Mouse (Mus musculus): ENCODE measurements around the gene Guca1a. TPM values are rescaled to one million over a fixed set of nuclear protein-coding genes. Genes with fewer than 3 reads are reported as not detected.

Gene Guca1a
- polyA plus RNA-seq (2015; fragmentation: Nextera tagmentation; extraction: Ambion mirVana) = 0.56 and 0.70 TPM in 2 replicates

DNA sequence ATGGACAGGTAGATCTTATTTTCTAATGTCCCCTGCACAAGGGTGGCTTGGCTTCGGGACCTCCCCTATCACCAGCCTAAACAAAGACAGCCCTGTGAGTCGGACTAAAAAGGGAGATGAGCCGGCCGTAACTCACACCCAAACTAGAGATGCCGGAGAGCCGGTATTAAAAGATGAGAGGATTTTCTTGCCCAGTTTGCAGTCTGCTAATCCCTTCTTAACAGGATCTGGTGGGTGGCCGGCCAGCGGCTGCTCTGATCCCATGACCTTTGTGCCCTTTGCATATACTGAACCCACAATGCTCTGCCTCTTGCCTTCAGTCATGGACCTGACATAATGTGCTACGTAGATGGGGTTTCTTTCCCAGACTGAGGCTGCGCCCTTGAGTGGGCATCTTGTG, at the start of gene Guca1a:
Gene Guca1a (minus strand): TSS at position 134 of the 400 bp plus-strand sequence.
- ATAC-seq (ENCODE audit: low FRiP score, low read depth) = no peak
- WGBS = 56% methylated on average over 10 of the region's 10 CpGs
- H3K4me3 ChIP-seq = no peak within 1 kb of the TSS

DNA sequence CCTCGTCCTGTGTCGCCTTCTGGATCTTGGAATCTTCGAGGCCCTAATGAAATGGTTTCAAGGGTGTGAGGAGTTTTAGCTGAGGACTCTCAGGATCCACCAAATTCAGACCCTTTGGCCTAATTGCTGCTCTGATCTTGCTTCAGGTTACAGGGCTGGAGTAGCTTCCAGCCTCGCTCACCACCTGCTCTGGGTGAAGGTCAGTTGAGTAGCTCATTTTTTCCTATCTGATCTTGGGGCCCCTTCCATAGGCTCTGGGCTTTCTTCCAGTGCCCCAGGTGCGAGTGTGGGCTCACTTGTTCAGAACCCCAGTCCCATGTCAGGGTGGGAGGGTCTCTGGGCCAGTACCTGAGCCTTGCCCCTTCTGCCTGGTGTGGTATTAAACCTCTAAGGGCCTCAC, 49.0 kb upstream of the Guca1a start:
- no peaks in the 10 kb centered on the region for H3K27me3 ChIP-seq
- H3K4me3 ChIP-seq = no peak overlapping the region
- H3K36me3 ChIP-seq = no peaks in the 10 kb centered on the region
- WGBS = 80% methylated on average over 5 of the region's 5 CpGs
- no peak overlapping the region for H3K4me2 ChIP-seq
- no peak overlapping the region for H3K27ac ChIP-seq (replicated peaks)
- no peaks in the 10 kb centered on the region for H3K4me1 ChIP-seq (replicated peaks)
- H3K9me3 ChIP-seq = no peaks in the 10 kb centered on the region
- ATAC-seq (ENCODE audit: low FRiP score, low read depth) = no peak
- H3K9ac ChIP-seq = no peak overlapping the region

More for the DNA sequence above, at the start of gene Guca1a:
- Histone ChIP-seq H3K4me2 (no peak within 1 kb of the TSS), H3K27ac (replicated peaks) (no peak within 1 kb of the TSS), H3K4me1 (replicated peaks) (0 out of 2 replicates have a peak, but pooled peaks cover under 1% of the 10 kb centered on the region), H3K36me3 (no peaks in the 10 kb centered on the region), H3K27me3 (no peaks in the 10 kb centered on the region), H3K9ac (no peak within 1 kb of the TSS), H3K9me3 (no peaks in the 10 kb centered on the region)

DNA sequence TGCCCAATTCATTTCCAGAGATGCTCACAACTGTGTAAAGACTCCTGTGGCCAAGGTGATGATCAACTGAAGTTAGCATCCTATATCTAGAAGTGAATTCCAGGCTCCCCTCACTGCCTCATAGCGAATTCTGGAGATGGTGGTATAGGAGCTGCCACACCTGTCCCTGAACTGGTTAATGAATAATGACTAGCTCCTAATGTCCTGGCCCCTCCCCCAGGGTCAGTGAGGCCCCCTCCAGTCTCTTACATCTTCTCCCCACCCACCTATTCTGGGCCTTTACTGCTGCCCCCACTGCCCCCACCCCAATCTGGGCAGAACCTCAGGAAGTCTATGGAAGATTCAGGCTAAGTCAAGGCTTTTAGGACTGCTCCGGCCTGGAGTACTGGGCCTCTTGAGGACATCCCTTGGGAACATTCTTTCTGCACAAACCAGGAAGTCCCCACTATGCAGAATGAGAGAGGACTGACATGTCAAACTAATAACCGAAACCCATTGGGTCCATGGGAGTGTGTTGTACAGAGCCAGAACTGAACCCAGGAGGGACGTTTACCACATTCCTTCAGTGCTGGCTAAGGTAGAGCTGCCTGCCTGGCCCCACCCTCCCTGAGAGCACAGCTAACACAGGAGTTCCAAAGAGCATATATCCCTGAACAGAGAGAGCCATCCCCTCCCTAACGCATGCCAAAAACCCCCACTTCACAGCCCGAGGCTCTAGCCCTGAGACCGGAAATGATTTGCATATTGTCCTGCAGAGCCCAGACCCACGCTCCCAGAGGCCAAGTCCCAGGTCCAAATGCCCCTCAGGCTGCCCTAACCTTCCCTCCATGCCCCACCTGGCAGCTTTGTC, 48.4 kb upstream of the Guca1a start:
- H3K4me1 ChIP-seq (replicated peaks) = no peaks in the 10 kb centered on the region
- no peak for ATAC-seq (ENCODE audit: low FRiP score, low read depth)
- no peak overlapping the region for H3K27ac ChIP-seq (replicated peaks)
- H3K4me3 ChIP-seq = no peak overlapping the region
- no peaks in the 10 kb centered on the region for H3K9me3 ChIP-seq
- no peaks in the 10 kb centered on the region for H3K27me3 ChIP-seq
- H3K36me3 ChIP-seq = no peaks in the 10 kb centered on the region
- no peak overlapping the region for H3K9ac ChIP-seq
- WGBS = 47% methylated on average over 8 of the region's 8 CpGs
- no peak overlapping the region for H3K4me2 ChIP-seq

DNA sequence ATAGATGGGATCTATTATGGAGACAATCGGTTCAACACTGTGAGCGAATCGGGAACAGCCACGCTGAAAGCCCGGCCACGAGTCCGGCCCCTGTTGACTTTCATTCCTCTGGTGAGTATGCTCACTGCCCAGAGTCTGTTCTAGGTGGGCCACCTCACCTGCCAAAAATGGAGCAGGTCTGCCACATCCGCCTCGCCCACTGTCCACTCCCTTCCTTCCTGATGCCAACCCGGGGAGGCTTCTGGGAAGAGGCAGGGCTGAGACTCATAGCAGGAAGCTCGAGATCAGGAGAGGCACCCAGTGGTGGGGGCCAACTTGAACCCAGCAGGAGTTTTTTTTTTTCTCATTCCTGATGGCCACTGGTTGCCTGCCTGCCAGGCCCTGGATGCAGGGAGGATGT, 46.2 kb upstream of the Guca1a start:
- H3K9ac ChIP-seq = no peak overlapping the region
- no peaks in the 10 kb centered on the region for H3K36me3 ChIP-seq
- H3K27ac ChIP-seq (replicated peaks) = no peak overlapping the region

DNA sequence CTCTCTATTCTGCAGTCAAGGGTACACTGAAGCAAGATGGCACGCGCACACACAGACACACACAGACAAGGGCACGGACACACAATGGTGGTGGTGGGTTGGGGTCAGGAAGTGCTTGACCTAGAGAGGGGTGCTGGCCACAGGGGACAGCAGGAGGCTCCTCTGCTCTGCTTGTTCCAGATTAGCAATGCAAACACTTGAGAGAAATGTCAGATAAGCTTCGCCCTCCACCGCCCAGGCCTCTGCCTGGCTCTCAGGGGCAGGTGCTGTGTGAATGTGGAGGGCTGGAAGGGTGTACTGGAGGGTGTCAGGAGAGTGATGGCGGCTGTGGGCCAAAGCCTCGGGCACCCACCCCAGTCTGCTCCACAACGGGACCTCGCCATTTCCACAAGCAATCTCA, 45.6 kb upstream of the Guca1a start:
- Histone ChIP-seq H3K36me3 (no peaks in the 10 kb centered on the region), H3K9me3 (no peaks in the 10 kb centered on the region), H3K9ac (no peak overlapping the region), H3K27ac (replicated peaks) (no peak overlapping the region), H3K27me3 (no peaks in the 10 kb centered on the region), H3K4me1 (replicated peaks) (no peaks in the 10 kb centered on the region), H3K4me2 (no peak overlapping the region), H3K4me3 (no peak overlapping the region)
- WGBS = 68% methylated on average over 9 of the region's 9 CpGs
- ATAC-seq (ENCODE audit: low FRiP score, low read depth) = no peak

More for the DNA sequence above, 46.2 kb upstream of the Guca1a start:
- no peak for ATAC-seq (ENCODE audit: low FRiP score, low read depth)
- Histone ChIP-seq H3K27me3 (no peaks in the 10 kb centered on the region), H3K9me3 (no peaks in the 10 kb centered on the region), H3K4me1 (replicated peaks) (no peaks in the 10 kb centered on the region), H3K4me2 (no peak overlapping the region), H3K4me3 (no peak overlapping the region)
- WGBS = 87% methylated on average over 11 of the region's 11 CpGs

DNA sequence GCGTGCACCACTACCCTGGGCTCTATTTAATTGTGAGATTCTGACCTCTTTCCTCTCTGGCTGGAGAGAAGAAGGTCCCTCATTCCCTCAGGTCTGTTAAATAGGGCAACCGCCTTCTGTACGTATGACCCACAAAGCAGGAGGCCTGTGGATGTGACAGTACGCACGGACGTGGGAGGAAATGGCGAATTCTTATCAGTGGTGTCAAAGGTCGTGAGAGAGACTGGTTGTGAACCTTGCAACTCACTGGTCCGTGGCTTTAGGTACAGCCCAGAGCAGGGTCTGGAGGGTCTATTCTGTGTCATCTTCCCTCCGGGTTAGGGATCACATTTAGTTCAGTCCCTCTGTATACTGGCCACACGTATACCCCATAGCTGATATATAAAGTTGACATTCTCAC, 45.1 kb upstream of the Guca1a start:
- no peak overlapping the region for H3K27ac ChIP-seq (replicated peaks)
- no peak for ATAC-seq (ENCODE audit: low FRiP score, low read depth)
- no peaks in the 10 kb centered on the region for H3K36me3 ChIP-seq
- peaks cover 2% of the 10 kb centered on the region for H3K4me1 ChIP-seq (replicated peaks)
- 73% methylated on average over 11 of the region's 11 CpGs for WGBS
- no peak overlapping the region for H3K9ac ChIP-seq
- no peaks in the 10 kb centered on the region for H3K9me3 ChIP-seq
- no peak overlapping the region for H3K4me2 ChIP-seq
- H3K27me3 ChIP-seq = no peaks in the 10 kb centered on the region
- H3K4me3 ChIP-seq = no peak overlapping the region

DNA sequence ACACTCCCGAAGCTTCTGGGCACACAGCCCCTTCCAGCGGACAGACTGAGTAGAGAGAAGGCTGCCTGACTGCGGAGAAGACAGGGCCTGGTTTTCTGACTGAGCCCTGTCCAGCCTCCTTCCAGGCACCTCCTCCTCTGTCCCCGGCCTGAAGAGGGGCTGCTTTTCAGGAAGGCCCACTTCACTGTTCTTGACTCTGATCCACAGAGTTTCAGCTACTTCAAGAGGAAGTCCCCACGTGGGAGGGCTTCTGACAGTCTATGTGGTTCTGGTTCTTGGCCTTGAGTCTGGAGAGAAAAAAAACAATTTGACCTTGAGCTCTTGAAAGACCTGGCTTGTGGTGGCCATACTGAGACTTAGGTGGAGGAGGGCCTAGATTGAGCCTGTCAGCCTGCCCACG, 43.7 kb upstream of the Guca1a start:
- 73% methylated on average over 6 of the region's 6 CpGs for WGBS
- no peaks in the 10 kb centered on the region for H3K36me3 ChIP-seq
- ATAC-seq (ENCODE audit: low FRiP score, low read depth) = no peak

DNA sequence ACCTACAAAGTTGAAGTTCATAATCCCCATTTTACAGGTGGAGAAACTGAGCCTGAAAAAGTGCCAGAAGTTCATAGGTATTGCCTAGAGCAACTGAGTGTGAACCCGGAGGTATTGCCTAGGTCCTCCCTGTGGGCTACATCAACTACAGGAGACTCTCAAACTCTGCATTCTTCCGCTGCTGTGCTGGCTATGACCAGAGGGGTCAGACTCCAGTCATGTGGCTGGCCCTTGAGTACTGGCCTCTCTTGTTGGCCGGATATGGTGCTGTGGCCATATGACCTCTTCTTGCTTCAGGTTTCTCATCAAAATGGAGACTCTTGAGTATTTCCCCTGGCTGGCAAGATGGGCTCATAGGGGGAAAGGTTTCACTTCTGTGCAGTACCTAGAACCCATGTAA, 41.9 kb upstream of the Guca1a start:
- H3K4me3 ChIP-seq = no peak overlapping the region
- ATAC-seq (ENCODE audit: low FRiP score, low read depth) = no peak
- no peak overlapping the region for H3K27ac ChIP-seq (replicated peaks)
- peaks cover 18% of the 10 kb centered on the region for H3K27me3 ChIP-seq
- no peaks in the 10 kb centered on the region for H3K36me3 ChIP-seq
- no peak overlapping the region for H3K4me2 ChIP-seq
- H3K4me1 ChIP-seq (replicated peaks) = peaks cover 10% of the 10 kb centered on the region
- H3K9ac ChIP-seq = no peak overlapping the region
- 77% methylated on average over 3 of the region's 3 CpGs for WGBS
- H3K9me3 ChIP-seq = no peaks in the 10 kb centered on the region

More for the DNA sequence above, 43.7 kb upstream of the Guca1a start:
- peaks cover 10% of the 10 kb centered on the region for H3K4me1 ChIP-seq (replicated peaks)
- no peak overlapping the region for H3K9ac ChIP-seq
- H3K9me3 ChIP-seq = no peaks in the 10 kb centered on the region
- no peak overlapping the region for H3K4me2 ChIP-seq
- no peak overlapping the region for H3K27ac ChIP-seq (replicated peaks)
- H3K27me3 ChIP-seq = peaks cover under 1% of the 10 kb centered on the region; the same call in 1 of the 2 replicates
- no peak overlapping the region for H3K4me3 ChIP-seq

DNA sequence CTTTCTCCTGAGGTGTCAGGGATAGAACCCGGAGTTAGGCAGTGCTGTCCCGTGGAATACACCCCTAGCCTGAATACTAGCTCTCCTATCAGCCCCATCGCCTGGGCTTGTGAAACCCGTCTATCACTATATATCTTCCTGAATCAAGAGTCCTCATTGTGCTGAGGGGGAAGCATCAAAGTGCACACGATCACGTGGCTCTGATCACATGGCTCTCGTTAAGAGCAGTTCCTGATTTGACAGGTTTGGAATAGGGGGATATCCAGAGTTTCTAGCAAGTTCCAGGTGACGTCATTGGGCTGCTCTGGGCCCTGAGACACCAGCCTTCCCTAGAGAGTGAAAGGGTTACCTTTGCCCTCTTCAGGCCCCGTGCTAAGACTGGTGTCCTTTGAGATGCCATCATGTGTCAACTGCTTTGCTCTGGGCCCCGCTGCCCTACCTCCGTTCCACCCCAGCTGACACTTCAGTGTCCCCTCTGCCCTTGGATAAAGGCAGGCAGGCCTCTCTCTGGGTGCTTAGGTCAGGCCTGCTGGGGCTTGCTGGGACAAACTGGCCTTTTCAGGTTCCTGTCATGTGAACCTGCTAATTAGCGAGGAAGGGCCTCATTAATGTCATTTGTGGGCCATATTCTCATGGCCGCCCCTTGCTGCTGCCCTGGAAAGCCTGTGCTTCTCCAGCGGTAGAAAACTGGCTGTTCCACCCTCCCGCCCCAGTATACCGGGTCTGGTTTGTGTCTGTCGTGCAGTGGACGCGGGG, 41.1 kb upstream of the Guca1a start:
- no peaks in the 10 kb centered on the region for H3K9me3 ChIP-seq
- peaks cover 15% of the 10 kb centered on the region for H3K4me1 ChIP-seq (replicated peaks)
- H3K27ac ChIP-seq (replicated peaks) = no peak overlapping the region
- H3K9ac ChIP-seq = no peak overlapping the region
- H3K36me3 ChIP-seq = no peaks in the 10 kb centered on the region
- no peak overlapping the region for H3K4me2 ChIP-seq
- WGBS = 82% methylated on average over 19 of the region's 19 CpGs
- H3K4me3 ChIP-seq = no peak overlapping the region
- H3K27me3 ChIP-seq = peaks cover 24% of the 10 kb centered on the region
- ATAC-seq (ENCODE audit: low FRiP score, low read depth) = no peak

DNA sequence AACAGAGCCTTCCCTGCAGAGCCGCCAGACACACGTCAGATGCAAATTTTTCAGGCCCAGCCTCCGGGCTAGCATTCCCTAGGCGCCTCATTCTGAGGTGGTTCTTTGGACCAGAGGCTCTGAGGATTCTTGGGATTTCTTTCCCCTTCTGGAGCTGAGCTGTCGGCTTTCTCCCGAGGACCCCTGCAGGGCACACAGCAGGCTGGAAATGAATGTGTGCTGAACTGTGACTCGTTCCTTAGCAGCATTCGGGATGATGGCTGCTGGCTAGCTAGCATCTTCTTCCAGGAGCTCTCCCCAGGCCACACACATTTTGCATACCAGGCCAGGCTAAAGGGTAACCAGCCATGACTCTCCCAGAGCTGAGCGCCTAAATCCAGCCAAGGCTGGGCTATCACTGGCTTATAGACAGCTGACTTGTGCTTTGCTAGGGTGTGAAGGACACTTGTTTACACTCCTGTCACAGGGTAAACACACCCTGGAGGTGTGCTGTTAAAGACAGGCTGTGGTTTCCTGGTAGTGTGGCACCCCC, 40.0 kb upstream of the Guca1a start:
- H3K4me2 ChIP-seq = 0 out of 2 replicates have a peak overlapping the region, but pooled peaks have one; percentile 1
- H3K27me3 ChIP-seq = peaks cover 29% of the 10 kb centered on the region
- H3K4me1 ChIP-seq (replicated peaks) = peaks cover 20% of the 10 kb centered on the region
- ATAC-seq (ENCODE audit: low FRiP score, low read depth) = peak; percentile 57; the same call in 1 of the 2 replicates
- H3K9ac ChIP-seq = no peak overlapping the region
- H3K27ac ChIP-seq (replicated peaks) = no peak overlapping the region
- no peaks in the 10 kb centered on the region for H3K36me3 ChIP-seq
- WGBS = 2% methylated on average over 9 of the region's 9 CpGs
- no peak overlapping the region for H3K4me3 ChIP-seq
- H3K9me3 ChIP-seq = no peaks in the 10 kb centered on the region

DNA sequence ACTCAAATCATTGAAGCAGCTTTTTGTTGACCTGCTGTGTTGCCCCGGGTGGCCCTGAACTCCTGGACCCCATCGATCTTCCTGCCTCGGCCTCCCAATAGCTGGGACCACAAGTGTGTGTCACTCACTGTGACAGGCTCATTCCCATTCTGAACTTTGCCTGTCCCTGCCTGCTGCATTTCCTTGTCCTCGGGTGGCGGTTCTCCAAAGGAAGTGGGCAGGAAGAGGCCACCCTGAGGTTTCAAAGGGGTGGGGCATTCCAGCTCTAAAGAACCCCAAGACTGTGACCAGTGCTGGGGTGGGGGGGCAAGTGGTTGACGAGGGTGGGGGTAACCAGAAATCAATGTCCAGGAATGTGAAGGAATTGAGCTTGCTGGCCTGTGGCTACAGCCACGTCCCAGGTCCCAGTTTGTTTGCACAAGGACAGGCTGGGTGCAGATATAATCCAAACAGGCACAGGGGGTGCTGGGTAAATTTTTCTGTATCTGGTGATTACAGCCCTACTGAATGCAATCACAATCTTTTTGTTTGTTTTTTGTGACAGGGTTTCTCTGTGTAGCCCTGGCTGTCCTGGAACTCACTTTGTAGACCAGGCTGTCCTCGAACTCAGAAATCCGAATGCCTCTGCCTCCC, 39.1 kb upstream of the Guca1a start:
- Histone ChIP-seq H3K27me3 (peaks cover 34% of the 10 kb centered on the region), H3K36me3 (no peaks in the 10 kb centered on the region), H3K9ac (no peak overlapping the region), H3K9me3 (no peaks in the 10 kb centered on the region), H3K4me2 (no peak overlapping the region), H3K4me3 (no peak overlapping the region), H3K27ac (replicated peaks) (no peak overlapping the region), H3K4me1 (replicated peaks) (peaks cover 20% of the 10 kb centered on the region)
- 39% methylated on average over 9 of the region's 9 CpGs for WGBS
- no peak for ATAC-seq (ENCODE audit: low FRiP score, low read depth)

Measured in hindbrain, embryonic 15.5 days (tissue).